Mouse (Mus musculus) retina, postnatal 7 days (tissue): ENCODE results near the gene Nr6a1.

Experiments
- DNase-seq: peaks from one replicate; pipeline ENCODE4 v3.0.0-alpha.2; 2012; ENCODE audit warnings: low read depth, low spot score

Nr6a1 gene

GRCm38 (mm10) chr2:38714324-38714723 is 213.2 kb downstream of the Nr6a1 start, which contains the start of gene Nr5a1:
Gene Nr5a1 (minus strand): TSS chr2:38714542.
- DNase-seq: no peak

GRCm38 (mm10) chr2:38713596-38713995 is 213.9 kb downstream of the Nr6a1 start:
- no peak for DNase-seq

GRCm38 (mm10) chr2:38712769-38713125 is 214.7 kb downstream of the Nr6a1 start:
- no peak for DNase-seq

- DNase-seq: no peak
Observed at GRCm38 (mm10) chr2:38712076-38712768, 215.3 kb downstream of the Nr6a1 start.

- DNase-seq: no peak
Observed at GRCm38 (mm10) chr2:38711421-38711861, 216.0 kb downstream of the Nr6a1 start.

GRCm38 (mm10) chr2:38710304-38711241 is 216.9 kb downstream of the Nr6a1 start:
- DNase-seq: peak; percentile 24

GRCm38 (mm10) chr2:38708907-38709688 is 218.4 kb downstream of the Nr6a1 start:
- DNase-seq: no peak

- no peak for DNase-seq
Observed at GRCm38 (mm10) chr2:38706661-38707060, 220.8 kb downstream of the Nr6a1 start.

GRCm38 (mm10) chr2:38705036-38705435 is 222.5 kb downstream of the Nr6a1 start:
- no peak for DNase-seq

GRCm38 (mm10) chr2:38704336-38704735 is 223.2 kb downstream of the Nr6a1 start:
- no peak for DNase-seq

GRCm38 (mm10) chr2:38700177-38700576 is 227.3 kb downstream of the Nr6a1 start:
- DNase-seq: no peak

- no peak for DNase-seq
Observed at GRCm38 (mm10) chr2:38698623-38699022, 228.9 kb downstream of the Nr6a1 start.

GRCm38 (mm10) chr2:38697128-38698120 is 230.1 kb downstream of the Nr6a1 start:
- DNase-seq: no peak

- peak; percentile 25 for DNase-seq
Observed at GRCm38 (mm10) chr2:38695770-38696169, 231.7 kb downstream of the Nr6a1 start.

GRCm38 (mm10) chr2:38691542-38691941 is 235.9 kb downstream of the Nr6a1 start:
- peak; percentile 35 for DNase-seq

- no peak for DNase-seq
Observed at GRCm38 (mm10) chr2:38689881-38690280, 237.6 kb downstream of the Nr6a1 start.

GRCm38 (mm10) chr2:38688791-38689520 is 238.5 kb downstream of the Nr6a1 start:
- peak; percentile 46 for DNase-seq

GRCm38 (mm10) chr2:38685746-38686145 is 241.7 kb downstream of the Nr6a1 start:
- no peak for DNase-seq

GRCm38 (mm10) chr2:38683083-38683482 is 244.4 kb downstream of the Nr6a1 start:
- no peak for DNase-seq

- DNase-seq: no peak
Observed at GRCm38 (mm10) chr2:38682209-38682608, 245.3 kb downstream of the Nr6a1 start.
